Mouse (Mus musculus): Measurements from ENCODE around the gene Pear1. TPM values are rescaled to one million over a fixed set of nuclear protein-coding genes. Genes with fewer than 3 reads are reported as not detected.

The Pear1 gene
- polyA plus RNA-seq, 1 experiment from 2014 or later = 17.0 TPM

GRCm38 (mm10) chr3:87733098-87733497 lies 91.0 kb downstream of the Pear1 start:
- WGBS = 62% methylated on average over 4 of the region's 4 CpGs
- Histone ChIP-seq H3K4me1 (ENCODE audit: control insufficient read depth in 2 of 2, insufficient read depth in 2 of 2, low read length in 2 of 2) (no peaks in the 10 kb centered on the region), H3K36me3 (ENCODE audit: control insufficient read depth, insufficient read depth, low read length) (peaks cover 99% of the 10 kb centered on the region), H3K9ac (ENCODE audit: low read length) (no peak overlapping the region), H3K27me3 (ENCODE audit: control insufficient read depth, insufficient read depth, low read length) (no peaks in the 10 kb centered on the region), H3K4me3 (ENCODE audit: control insufficient read depth in 1 of 2, insufficient read depth in 1 of 2, low read depth in 1 of 2, low read length in 2 of 2) (no peak overlapping the region), H3K4me2 (ENCODE audit: low read length) (no peak overlapping the region), H3K9me3 (ENCODE audit: control insufficient read depth, low read length) (no peaks in the 10 kb centered on the region), H3K27ac (replicated peaks in 1 of 2; ENCODE audit: control insufficient read depth in 1 of 2, insufficient read depth in 1 of 2, low read depth in 2 of 2, low read length in 2 of 2) (no peak overlapping the region)
- no peak for ATAC-seq (ENCODE audit: insufficient number of reproducible peaks, insufficient read depth, low FRiP score, low read depth)

DNA sequence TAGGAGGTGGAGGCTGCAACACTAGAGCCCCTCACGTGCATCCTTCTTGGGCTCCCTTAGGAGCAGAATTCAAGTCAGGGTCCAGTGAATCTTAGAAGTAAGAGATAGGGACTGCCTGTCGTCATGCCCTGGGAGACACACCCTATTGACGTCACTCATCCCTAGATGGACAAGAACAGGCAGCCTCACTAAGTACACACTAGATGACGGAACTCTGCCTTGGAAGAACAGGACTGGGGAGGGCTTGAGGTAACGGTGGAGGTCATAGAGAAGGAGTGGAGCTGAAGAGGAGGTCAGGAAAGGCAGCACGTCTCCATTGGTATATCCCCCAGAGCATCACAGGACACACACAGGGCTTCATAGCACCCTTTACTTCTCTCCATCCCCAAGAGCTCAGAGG lies 95.4 kb downstream of the Pear1 start:
- H3K4me2 ChIP-seq (ENCODE audit: low read length) = no peak overlapping the region
- no peak overlapping the region for H3K27ac ChIP-seq (replicated peaks in 1 of 2; ENCODE audit: control insufficient read depth in 1 of 2, insufficient read depth in 1 of 2, low read depth in 2 of 2, low read length in 2 of 2)
- no peak overlapping the region for H3K4me3 ChIP-seq (ENCODE audit: control insufficient read depth in 1 of 2, insufficient read depth in 1 of 2, low read depth in 1 of 2, low read length in 2 of 2)
- no peaks in the 10 kb centered on the region for H3K27me3 ChIP-seq (ENCODE audit: control insufficient read depth, insufficient read depth, low read length)
- no peak overlapping the region for H3K9ac ChIP-seq (ENCODE audit: low read length)
- peaks cover 95% of the 10 kb centered on the region for H3K36me3 ChIP-seq (ENCODE audit: control insufficient read depth, insufficient read depth, low read length)
- 85% methylated on average over 6 of the region's 6 CpGs for WGBS
- no peak for ATAC-seq (ENCODE audit: insufficient number of reproducible peaks, insufficient read depth, low FRiP score, low read depth)
- H3K4me1 ChIP-seq (ENCODE audit: control insufficient read depth in 2 of 2, insufficient read depth in 2 of 2, low read length in 2 of 2) = no peaks in the 10 kb centered on the region
- H3K9me3 ChIP-seq (ENCODE audit: control insufficient read depth, low read length) = no peaks in the 10 kb centered on the region

DNA sequence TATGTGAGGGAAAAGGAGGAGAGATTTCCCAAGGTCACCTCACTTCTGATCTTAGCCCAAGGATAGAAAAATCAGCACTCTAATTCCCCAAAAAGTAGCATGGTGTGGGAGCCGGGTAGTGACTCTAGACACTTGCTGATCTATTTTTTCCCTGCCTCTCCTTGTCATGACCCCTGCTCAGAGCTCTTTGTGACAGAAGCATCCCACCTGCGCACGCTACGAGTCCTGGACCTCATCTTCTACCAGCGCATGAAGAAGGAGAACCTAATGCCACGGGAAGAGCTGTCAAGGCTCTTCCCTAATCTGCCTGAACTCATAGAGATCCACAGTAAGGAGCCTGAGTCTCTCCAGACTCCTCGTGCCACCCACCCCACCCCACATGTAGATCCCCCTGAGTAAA lies 97.9 kb downstream of the Pear1 start:
- ATAC-seq (ENCODE audit: insufficient number of reproducible peaks, insufficient read depth, low FRiP score, low read depth) = no peak
- H3K9ac ChIP-seq (ENCODE audit: low read length) = no peak overlapping the region
- no peaks in the 10 kb centered on the region for H3K27me3 ChIP-seq (ENCODE audit: control insufficient read depth, insufficient read depth, low read length)
- WGBS = 90% methylated on average over 7 of the region's 7 CpGs
- H3K36me3 ChIP-seq (ENCODE audit: control insufficient read depth, insufficient read depth, low read length) = peaks cover 87% of the 10 kb centered on the region
- no peak overlapping the region for H3K4me3 ChIP-seq (ENCODE audit: control insufficient read depth in 1 of 2, insufficient read depth in 1 of 2, low read depth in 1 of 2, low read length in 2 of 2)
- no peaks in the 10 kb centered on the region for H3K9me3 ChIP-seq (ENCODE audit: control insufficient read depth, low read length)
- H3K4me1 ChIP-seq (ENCODE audit: control insufficient read depth in 2 of 2, insufficient read depth in 2 of 2, low read length in 2 of 2) = no peaks in the 10 kb centered on the region
- H3K27ac ChIP-seq (replicated peaks in 1 of 2; ENCODE audit: control insufficient read depth in 1 of 2, insufficient read depth in 1 of 2, low read depth in 2 of 2, low read length in 2 of 2) = no peak overlapping the region
- H3K4me2 ChIP-seq (ENCODE audit: low read length) = no peak overlapping the region

- H3K4me2 ChIP-seq (ENCODE audit: low read length) = no peak overlapping the region
- ATAC-seq (ENCODE audit: insufficient number of reproducible peaks, insufficient read depth, low FRiP score, low read depth) = no peak
- WGBS = 96% methylated on average over 16 of the region's 16 CpGs
- H3K27ac ChIP-seq (replicated peaks in 1 of 2; ENCODE audit: control insufficient read depth in 1 of 2, insufficient read depth in 1 of 2, low read depth in 2 of 2, low read length in 2 of 2) = no peak overlapping the region
- no peak overlapping the region for H3K9ac ChIP-seq (ENCODE audit: low read length)
- H3K27me3 ChIP-seq (ENCODE audit: control insufficient read depth, insufficient read depth, low read length) = no peaks in the 10 kb centered on the region
- H3K36me3 ChIP-seq (ENCODE audit: control insufficient read depth, insufficient read depth, low read length) = peaks cover 84% of the 10 kb centered on the region
- no peak overlapping the region for H3K4me3 ChIP-seq (ENCODE audit: control insufficient read depth in 1 of 2, insufficient read depth in 1 of 2, low read depth in 1 of 2, low read length in 2 of 2)
- no peaks in the 10 kb centered on the region for H3K9me3 ChIP-seq (ENCODE audit: control insufficient read depth, low read length)
- no peaks in the 10 kb centered on the region for H3K4me1 ChIP-seq (ENCODE audit: control insufficient read depth in 2 of 2, insufficient read depth in 2 of 2, low read length in 2 of 2)
These were observed 98.5 kb downstream of the Pear1 start for GRCm38 (mm10) chr3:87725396-87726160.

DNA sequence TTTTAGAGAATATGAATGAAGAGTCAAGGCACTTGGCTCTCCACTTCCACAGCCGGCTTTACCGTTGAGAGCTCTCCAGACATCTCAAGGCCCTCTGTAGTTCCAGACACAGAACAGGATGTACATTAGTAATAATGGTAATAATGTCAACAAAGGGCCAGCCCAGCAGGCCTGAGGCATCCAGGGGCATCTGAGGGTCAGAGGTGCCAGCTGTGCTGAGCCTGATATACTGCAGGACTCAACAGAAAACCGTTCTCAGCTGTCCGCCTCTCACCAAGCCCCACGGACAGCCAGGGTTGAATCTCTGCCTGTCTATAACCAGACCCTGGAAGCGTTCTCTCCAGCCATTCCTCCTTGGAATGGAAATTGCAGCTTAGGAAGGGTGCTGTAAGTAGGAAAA lies 99.5 kb downstream of the Pear1 start:
- 64% methylated on average over 6 of the region's 6 CpGs for WGBS
- Histone ChIP-seq H3K4me2 (ENCODE audit: low read length) (no peak overlapping the region), H3K9me3 (ENCODE audit: control insufficient read depth, low read length) (no peaks in the 10 kb centered on the region), H3K4me3 (ENCODE audit: control insufficient read depth in 1 of 2, insufficient read depth in 1 of 2, low read depth in 1 of 2, low read length in 2 of 2) (no peak overlapping the region), H3K4me1 (ENCODE audit: control insufficient read depth in 2 of 2, insufficient read depth in 2 of 2, low read length in 2 of 2) (no peaks in the 10 kb centered on the region), H3K27me3 (ENCODE audit: control insufficient read depth, insufficient read depth, low read length) (no peaks in the 10 kb centered on the region), H3K9ac (ENCODE audit: low read length) (no peak overlapping the region), H3K27ac (replicated peaks in 1 of 2; ENCODE audit: control insufficient read depth in 1 of 2, insufficient read depth in 1 of 2, low read depth in 2 of 2, low read length in 2 of 2) (no peak overlapping the region), H3K36me3 (ENCODE audit: control insufficient read depth, insufficient read depth, low read length) (peaks cover 84% of the 10 kb centered on the region)
- no peak for ATAC-seq (ENCODE audit: insufficient number of reproducible peaks, insufficient read depth, low FRiP score, low read depth)

- no peak overlapping the region for H3K4me2 ChIP-seq (ENCODE audit: low read length)
- H3K9me3 ChIP-seq (ENCODE audit: control insufficient read depth, low read length) = no peaks in the 10 kb centered on the region
- H3K9ac ChIP-seq (ENCODE audit: low read length) = no peak overlapping the region
- 62% methylated on average over 2 of the region's 2 CpGs for WGBS
- no peaks in the 10 kb centered on the region for H3K27me3 ChIP-seq (ENCODE audit: control insufficient read depth, insufficient read depth, low read length)
- H3K4me1 ChIP-seq (ENCODE audit: control insufficient read depth in 2 of 2, insufficient read depth in 2 of 2, low read length in 2 of 2) = no peaks in the 10 kb centered on the region
- no peak overlapping the region for H3K4me3 ChIP-seq (ENCODE audit: control insufficient read depth in 1 of 2, insufficient read depth in 1 of 2, low read depth in 1 of 2, low read length in 2 of 2)
- peaks cover 85% of the 10 kb centered on the region for H3K36me3 ChIP-seq (ENCODE audit: control insufficient read depth, insufficient read depth, low read length)
- H3K27ac ChIP-seq (replicated peaks in 1 of 2; ENCODE audit: control insufficient read depth in 1 of 2, insufficient read depth in 1 of 2, low read depth in 2 of 2, low read length in 2 of 2) = no peak overlapping the region
- ATAC-seq (ENCODE audit: insufficient number of reproducible peaks, insufficient read depth, low FRiP score, low read depth) = no peak
These were observed 105.6 kb downstream of the Pear1 start for GRCm38 (mm10) chr3:87718525-87718924.

Other genes with a start within 250 kb of the Pear1 start
- gene Arhgef11, start 206.7 kb downstream of the Pear1 start, polyA plus RNA-seq (2014; fragmentation: Nextera tagmentation; extraction: Ambion mirVana) = 7.9 and 9.7 TPM in 2 replicates
- gene Lrrc71, start 75.7 kb downstream of the Pear1 start, polyA plus RNA-seq (2014; fragmentation: Nextera tagmentation; extraction: Ambion mirVana) = 0.12 and 0.32 TPM in 2 replicates
- gene Ntrk1, start 29.1 kb downstream of the Pear1 start, polyA plus RNA-seq (2014; fragmentation: Nextera tagmentation; extraction: Ambion mirVana) = 0.15 and 0.18 TPM in 2 replicates
- 0.08 TPM in 1 of 2 replicates, not detected in the other for gene Insrr, start 27.4 kb downstream of the Pear1 start, polyA plus RNA-seq (2014; fragmentation: Nextera tagmentation; extraction: Ambion mirVana)
- 0.15 TPM in 1 of 2 replicates, not detected in the other for gene Sh2d2a, start 22.4 kb upstream of the Pear1 start, polyA plus RNA-seq (2014; fragmentation: Nextera tagmentation; extraction: Ambion mirVana)
- 10.1 and 11.7 TPM in 2 replicates for gene Prcc, start 61.3 kb upstream of the Pear1 start, polyA plus RNA-seq (2014; fragmentation: Nextera tagmentation; extraction: Ambion mirVana)
- 148 and 154 TPM in 2 replicates for gene Hdgf, start 82.0 kb upstream of the Pear1 start, polyA plus RNA-seq (2014; fragmentation: Nextera tagmentation; extraction: Ambion mirVana)
- 64.1 and 67.9 TPM in 2 replicates for gene Mrpl24, start 95.2 kb upstream of the Pear1 start, polyA plus RNA-seq (2014; fragmentation: Nextera tagmentation; extraction: Ambion mirVana)
- gene Isg20l2, start 106.0 kb upstream of the Pear1 start, polyA plus RNA-seq (2014; fragmentation: Nextera tagmentation; extraction: Ambion mirVana) = 18.5 and 19.3 TPM in 2 replicates
- 10.9 and 14.4 TPM in 2 replicates for gene Rrnad1, start 106.4 kb upstream of the Pear1 start, polyA plus RNA-seq (2014; fragmentation: Nextera tagmentation; extraction: Ambion mirVana)
- gene Crabp2, start 124.4 kb upstream of the Pear1 start, polyA plus RNA-seq (2014; fragmentation: Nextera tagmentation; extraction: Ambion mirVana) = 1.6 and 2.4 TPM in 2 replicates
- gene Nes, start 146.8 kb upstream of the Pear1 start, polyA plus RNA-seq (2014; fragmentation: Nextera tagmentation; extraction: Ambion mirVana) = 9.8 and 10.7 TPM in 2 replicates
- 0.31 TPM in 1 of 2 replicates, not detected in the other for gene Bcan, start 175.9 kb upstream of the Pear1 start, polyA plus RNA-seq (2014; fragmentation: Nextera tagmentation; extraction: Ambion mirVana)
- gene Hapln2, start 203.3 kb upstream of the Pear1 start, polyA plus RNA-seq (2014; fragmentation: Nextera tagmentation; extraction: Ambion mirVana) = 0.58 TPM in 1 of 2 replicates, not detected in the other
- 14.7 and 16.7 TPM in 2 replicates for gene Gpatch4, start 218.8 kb upstream of the Pear1 start, polyA plus RNA-seq (2014; fragmentation: Nextera tagmentation; extraction: Ambion mirVana)
- 161 and 168 TPM in 2 replicates for gene Naxe, start 234.2 kb upstream of the Pear1 start, polyA plus RNA-seq (2014; fragmentation: Nextera tagmentation; extraction: Ambion mirVana)

All from heart, embryonic 14.5 days (tissue).